Mouse (Mus musculus) heart, adult 2 months (tissue): ENCODE measurements around the gene Mon2.

ENCODE experiments used
- CTCF ChIP-seq: fragments of 200-600 bp; IDR thresholded peaks from 2 replicates; pipeline ENCODE4 v1.8.1; 2022; ENCODE audit warnings: antibody characterized with exemption, mild to moderate bottlenecking, moderate library complexity
- EP300 ChIP-seq: fragments of 200-500 bp; IDR thresholded peaks from 2 replicates; pipeline ENCODE4 v1.6.1; 2011; ENCODE audit warnings: low read depth, low read length, control low read depth; ENCODE audit not compliant: insufficient read depth
- POLR2A ChIP-seq: fragments of 200-500 bp; IDR thresholded peaks from 2 replicates; pipeline ENCODE4 v1.6.1; 2011; ENCODE audit warnings: mild to moderate bottlenecking, low read depth, low read length, control low read depth; ENCODE audit not compliant: insufficient read depth

DNA sequence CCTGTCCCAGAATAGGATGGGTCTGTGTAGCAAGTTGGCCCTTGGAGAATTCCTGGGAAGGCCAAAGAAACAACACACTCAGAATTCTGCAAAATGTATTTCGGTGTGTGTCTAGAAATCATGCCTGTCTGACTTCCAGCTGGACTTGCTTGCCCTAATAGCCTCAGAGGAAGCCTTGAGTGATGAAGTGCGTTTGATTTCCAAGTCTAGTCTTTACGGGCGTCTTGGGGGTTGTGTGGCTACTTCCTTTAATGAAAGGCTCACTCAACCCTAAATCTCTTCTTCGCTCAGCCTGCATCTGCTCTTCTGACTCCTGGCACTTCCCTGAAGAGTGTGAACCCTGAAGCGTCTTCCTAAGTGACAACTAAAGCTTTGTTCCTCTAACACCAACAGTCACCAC lies 132.5 kb downstream of the Mon2 start:
- TF ChIP-seq CTCF: no peak
- TF ChIP-seq EP300: no peak
- no peak for TF ChIP-seq POLR2A
